Mouse (Mus musculus) adrenal gland, adult 8-10 months (tissue): ENCODE measurements at regions not wholly inside any gene's neighbourhood (a gene's known extent, or its start where the extent isn't known, plus 50 kb on each side); places are given as distances from the start of the nearest gene placed in this dataset.

ENCODE experiments used
- DNase-seq: peaks from one replicate; pipeline ENCODE4 v3.0.0; 2022

GRCm38 (mm10) chr14:58816540-58816876 lies 326.2 kb downstream of the 1700129C05Rik start:
- DNase-seq, result no peak

- no peak for DNase-seq
These were observed 326.8 kb downstream of the 1700129C05Rik start for GRCm38 (mm10) chr14:58815616-58816539.

GRCm38 (mm10) chr14:58812585-58812984 lies 330.1 kb downstream of the 1700129C05Rik start:
- DNase-seq, result no peak

- no peak for DNase-seq
These were observed 341.3 kb downstream of the 1700129C05Rik start for GRCm38 (mm10) chr14:58801402-58801861.

- no peak for DNase-seq
These were observed 354.3 kb downstream of the 1700129C05Rik start for GRCm38 (mm10) chr14:58788190-58788945.

- DNase-seq, result no peak
These were observed 355.1 kb downstream of the 1700129C05Rik start for GRCm38 (mm10) chr14:58787618-58788017.

GRCm38 (mm10) chr14:58786791-58787491 lies 355.8 kb downstream of the 1700129C05Rik start:
- no peak for DNase-seq

- no peak for DNase-seq
These were observed 359.5 kb downstream of the 1700129C05Rik start for GRCm38 (mm10) chr14:58783201-58783600.

GRCm38 (mm10) chr14:58780306-58780705 lies 362.4 kb downstream of the 1700129C05Rik start:
- DNase-seq, result no peak

- DNase-seq, result no peak
These were observed 364.0 kb downstream of the 1700129C05Rik start for GRCm38 (mm10) chr14:58778675-58779074.

- DNase-seq, result no peak
These were observed 381.4 kb downstream of the 1700129C05Rik start for GRCm38 (mm10) chr14:58761291-58761690.

- no peak for DNase-seq
These were observed 382.9 kb downstream of the 1700129C05Rik start for GRCm38 (mm10) chr14:58759759-58760158.

- no peak for DNase-seq
These were observed 388.9 kb downstream of the 1700129C05Rik start for GRCm38 (mm10) chr14:58753781-58754180.

- DNase-seq, result no peak
These were observed 389.6 kb downstream of the 1700129C05Rik start for GRCm38 (mm10) chr14:58753136-58753535.

- DNase-seq, result no peak
These were observed 416.3 kb downstream of the 1700129C05Rik start for GRCm38 (mm10) chr14:58726418-58726817.

- DNase-seq, result no peak
These were observed 427.8 kb downstream of the 1700129C05Rik start for GRCm38 (mm10) chr14:58714856-58715255.

- DNase-seq, result no peak
These were observed 432.8 kb downstream of the 1700129C05Rik start for GRCm38 (mm10) chr14:58709861-58710260.

- no peak for DNase-seq
These were observed 433.4 kb downstream of the 1700129C05Rik start for GRCm38 (mm10) chr14:58709281-58709680.

- peak; percentile 39 for DNase-seq
These were observed 440.9 kb downstream of the 1700129C05Rik start for GRCm38 (mm10) chr14:58701765-58702164.

GRCm38 (mm10) chr14:58691129-58691828 lies 451.4 kb downstream of the 1700129C05Rik start:
- no peak for DNase-seq

- DNase-seq, result no peak
These were observed 454.9 kb downstream of the 1700129C05Rik start for GRCm38 (mm10) chr14:58687814-58688213.

GRCm38 (mm10) chr14:58678781-58679180 lies 463.9 kb downstream of the 1700129C05Rik start:
- DNase-seq, result no peak
